Mouse (Mus musculus): ENCODE results near the gene Nisch.

Gene Nisch

DNA sequence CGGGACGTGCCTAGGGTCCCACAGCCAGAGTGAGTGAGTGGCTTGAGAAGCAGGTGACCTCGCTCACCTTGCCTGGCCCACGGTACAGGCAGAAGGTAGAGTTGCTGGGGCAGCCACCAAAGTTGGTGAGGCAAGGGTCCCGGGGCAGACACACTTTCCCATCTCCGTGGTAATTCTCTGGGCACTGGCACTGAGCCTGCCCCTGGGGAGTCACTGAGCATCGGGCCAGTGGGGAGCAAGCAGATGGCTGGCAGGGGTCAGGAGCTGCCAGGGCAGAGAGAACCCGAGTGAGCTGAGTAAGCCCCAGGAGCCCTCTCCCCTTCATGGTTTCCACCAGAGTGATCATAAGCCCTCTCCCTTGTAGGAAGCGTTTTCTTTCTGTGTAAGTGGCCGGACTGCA is 55.1 kb downstream of the Nisch start:
- DNase-seq (ENCODE audit: low spot score in 2 of 2): no peak

DNA sequence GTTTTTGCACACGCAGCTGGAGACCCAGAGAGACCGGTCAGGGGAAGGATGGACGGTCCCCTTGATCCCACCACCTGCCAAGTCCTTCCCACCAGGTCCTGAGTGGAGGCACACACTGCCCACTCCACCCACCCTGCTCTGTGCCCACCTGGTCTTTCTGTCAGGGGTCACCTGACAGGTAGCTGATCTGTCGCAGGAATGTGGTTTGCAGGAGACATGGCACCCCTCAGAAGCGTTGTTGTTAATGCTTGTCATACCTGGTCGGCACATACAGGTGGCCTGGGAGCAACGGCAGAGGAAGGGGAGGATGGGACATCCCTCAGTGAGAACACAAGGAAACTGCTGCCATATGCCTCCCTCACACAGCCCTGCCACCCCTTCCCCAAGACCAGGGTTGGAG is 55.6 kb downstream of the Nisch start:
- DNase-seq (ENCODE audit: low spot score in 2 of 2): no peak

DNA sequence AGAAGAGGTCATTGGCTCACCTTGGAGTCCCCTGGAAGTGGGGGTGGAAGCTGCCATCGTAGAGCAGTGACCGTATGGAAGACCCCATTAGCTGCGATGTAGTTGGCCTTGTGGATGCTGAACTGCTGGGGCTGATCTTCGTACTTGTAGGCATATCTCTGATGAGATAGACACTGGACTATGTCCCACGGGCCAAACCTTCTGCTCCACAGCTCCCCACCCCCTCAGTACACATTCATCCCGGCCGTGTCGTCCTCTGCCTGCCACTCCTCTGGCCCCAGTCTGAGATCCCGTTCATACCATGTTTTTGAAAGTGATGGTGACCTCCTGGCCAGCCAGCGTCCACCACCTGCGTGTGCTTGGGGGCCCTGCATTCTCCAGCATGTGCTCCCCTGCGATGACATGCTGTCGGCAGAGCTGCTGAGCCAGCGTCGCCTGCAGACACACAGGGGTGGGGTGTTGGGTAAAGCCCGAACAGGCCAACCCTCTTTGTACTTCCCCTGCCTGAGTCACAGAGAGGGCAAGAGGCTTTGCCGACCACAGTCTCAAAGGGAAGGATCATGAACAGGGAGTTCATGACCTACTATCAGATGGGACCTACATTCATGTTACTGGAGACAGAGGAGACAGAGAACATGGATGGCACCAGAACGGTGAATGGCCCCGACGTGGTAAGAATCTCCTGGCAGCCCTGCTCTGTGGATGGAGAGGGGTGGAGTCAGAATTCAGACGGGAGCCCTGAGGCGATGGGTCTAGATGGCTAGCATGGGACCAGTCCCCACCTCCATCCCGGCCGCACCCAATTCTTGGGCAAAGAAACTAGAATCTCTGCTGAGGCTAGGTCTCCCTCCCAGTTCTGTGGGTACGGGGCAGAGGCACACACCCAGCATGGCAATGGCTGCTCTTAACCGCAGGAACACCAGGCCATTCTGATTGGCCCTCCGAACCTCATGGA is 56.3 kb downstream of the Nisch start:
- no peak for DNase-seq (ENCODE audit: low spot score in 2 of 2)

DNA sequence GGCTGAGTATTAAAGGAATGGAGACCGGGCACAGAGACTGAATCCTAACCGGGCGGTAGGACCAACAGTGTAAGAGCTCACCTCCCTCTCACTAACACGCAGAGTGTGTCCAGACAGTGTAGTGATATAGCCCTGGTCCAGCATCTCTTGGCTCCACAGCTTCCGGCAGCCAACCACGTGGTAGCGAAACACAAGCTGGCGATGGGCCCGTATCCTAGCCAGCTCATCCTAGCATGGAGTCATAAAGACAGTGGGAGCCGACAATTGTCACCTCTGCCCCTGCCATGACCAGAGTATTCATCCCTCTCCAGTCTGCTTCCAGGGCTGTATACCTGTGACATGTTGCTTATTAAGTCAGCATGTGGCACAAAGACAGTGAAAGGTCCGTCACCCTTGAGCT is 71.1 kb downstream of the Nisch start:
- DNase-seq (ENCODE audit: low spot score in 2 of 2): no peak

DNA sequence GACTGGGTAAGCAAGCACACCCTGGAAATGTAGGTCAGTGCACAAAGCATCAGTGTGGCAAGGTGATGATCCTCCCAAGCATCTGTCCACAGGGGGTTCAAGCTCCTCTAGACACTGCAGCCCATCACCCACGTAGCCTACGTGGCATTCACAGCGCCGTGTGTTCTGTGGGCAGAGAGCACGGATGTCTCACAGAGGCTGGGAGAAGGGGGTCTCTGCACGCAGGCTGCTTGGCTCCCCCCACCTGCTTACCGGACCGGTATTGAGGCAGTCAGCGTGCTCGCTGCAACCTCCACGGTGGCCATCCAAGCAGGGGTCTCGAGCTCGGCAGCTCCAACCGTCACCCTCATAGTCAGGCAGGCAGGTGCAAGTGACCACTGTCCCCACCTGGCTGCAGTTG is 75.7 kb downstream of the Nisch start:
- no peak for DNase-seq (ENCODE audit: low spot score in 2 of 2)

DNA sequence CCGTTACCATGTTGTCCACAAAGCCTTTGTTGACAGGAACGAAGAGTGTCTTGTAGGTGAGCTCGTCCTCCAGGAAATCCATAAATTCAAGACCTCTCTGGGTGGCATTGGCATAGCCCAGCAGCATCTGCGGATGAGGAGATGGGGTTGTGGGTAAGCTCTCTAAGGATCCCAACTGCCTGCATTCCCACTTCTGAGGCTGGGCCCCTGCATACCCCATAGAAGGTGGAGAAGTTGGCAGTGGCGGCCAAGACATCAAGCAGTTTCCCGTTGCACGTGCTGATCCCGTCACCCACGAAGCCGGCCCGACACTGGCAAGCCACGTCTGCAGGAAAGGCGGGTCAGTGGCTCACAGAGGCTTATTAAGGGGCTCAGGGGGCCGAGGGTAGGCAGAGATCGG is 76.6 kb downstream of the Nisch start:
- no peak for DNase-seq (ENCODE audit: low spot score in 2 of 2)

DNA sequence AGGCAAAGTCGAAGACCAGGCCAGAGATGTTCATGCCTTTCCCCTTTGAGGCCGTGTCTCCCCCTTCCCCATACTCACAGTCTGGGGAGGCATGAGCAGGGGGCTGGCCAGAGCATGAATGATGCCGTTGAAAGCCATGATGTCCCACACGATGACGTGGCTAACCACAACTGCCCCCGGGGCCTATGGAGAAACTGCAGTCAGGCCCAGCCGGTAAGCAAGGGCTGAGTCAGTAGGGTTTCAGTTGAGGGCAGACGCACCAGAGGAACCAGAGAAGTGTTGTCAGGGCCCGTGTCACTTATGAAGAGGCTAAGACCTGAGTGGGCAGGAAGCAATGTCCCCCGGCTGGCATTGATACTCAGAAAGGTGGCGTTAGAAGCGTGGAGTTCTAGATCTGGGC is 77.1 kb downstream of the Nisch start:
- DNase-seq (ENCODE audit: low spot score in 2 of 2): no peak

DNA sequence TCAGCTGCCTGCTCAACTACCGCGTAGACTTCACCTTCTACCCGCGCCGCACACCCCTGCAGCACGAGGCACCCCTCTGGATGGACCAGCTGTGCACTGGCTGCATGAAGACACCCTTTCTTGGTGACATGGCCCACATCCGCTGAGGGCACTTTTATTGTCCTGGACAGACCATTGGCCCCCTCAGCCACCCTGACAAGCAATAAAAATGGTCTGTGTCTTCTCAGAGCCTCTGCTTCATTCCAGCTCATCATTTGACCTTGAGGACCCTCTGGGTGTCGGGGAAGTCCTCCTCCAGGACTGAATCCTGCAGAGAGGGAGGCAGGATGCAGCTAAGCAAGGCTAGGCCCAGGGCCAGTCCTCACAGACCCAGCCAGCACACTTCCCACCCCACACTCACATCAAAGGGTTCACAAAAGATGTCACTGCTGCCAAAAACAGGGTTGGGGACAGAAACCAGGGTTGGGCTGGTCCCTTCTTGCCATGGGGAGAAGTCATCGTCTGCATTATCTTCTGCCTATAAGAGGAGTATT is 77.8 kb downstream of the Nisch start:
- DNase-seq (ENCODE audit: low spot score in 2 of 2): no peak

DNA sequence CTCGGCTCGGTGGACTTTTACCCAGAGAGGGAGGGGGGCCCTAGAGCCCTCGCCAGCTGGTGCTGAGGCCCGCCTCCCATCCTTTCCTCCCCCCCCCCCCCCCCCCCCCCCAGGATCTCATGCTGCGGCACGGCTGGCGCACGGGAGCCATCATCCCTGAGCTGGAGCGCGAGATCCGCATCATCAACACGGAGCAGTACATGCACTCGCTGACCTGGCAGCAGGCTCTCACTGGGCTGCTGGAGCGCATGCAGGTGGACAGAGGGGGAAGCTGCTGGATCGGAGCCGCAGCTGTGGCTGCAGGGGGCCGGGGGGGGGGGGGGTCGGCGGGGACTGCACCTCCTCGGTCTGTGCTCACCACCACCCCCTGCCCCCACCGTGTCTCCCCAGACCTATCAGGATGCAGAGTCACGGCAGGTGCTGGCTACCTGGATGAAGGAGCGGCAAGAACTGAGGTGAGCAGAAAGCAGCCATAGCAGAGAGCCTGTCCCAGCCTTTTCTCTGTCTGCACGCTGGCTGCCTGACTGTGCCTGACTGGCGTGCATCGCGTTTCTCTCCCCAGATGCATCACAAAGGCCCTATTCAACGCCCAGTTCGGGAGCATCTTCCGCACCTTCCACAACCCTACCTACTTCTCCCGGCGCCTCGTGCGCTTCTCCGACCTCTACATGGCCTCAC is 78.4 kb downstream of the Nisch start:
- DNase-seq (ENCODE audit: low spot score in 2 of 2): no peak

DNA sequence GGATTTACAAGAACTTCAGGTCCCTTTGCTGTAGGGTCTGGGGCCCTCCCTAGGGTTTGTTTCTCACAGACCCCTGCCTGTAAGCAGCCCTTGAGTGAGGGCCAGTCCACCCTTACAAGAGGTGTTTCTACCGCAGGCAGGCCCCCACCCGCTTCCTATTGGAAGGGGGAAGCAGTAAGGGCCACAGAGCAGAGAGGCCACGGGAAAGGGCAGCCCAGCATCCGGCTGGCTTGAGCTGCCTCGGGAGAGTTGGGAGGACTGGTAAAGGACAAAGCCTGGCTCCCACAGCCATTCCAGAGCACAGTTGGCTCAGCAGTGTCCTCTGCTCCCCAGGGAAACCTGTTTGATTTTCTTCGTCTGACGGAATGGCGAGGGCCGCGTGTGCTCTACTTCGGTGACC is 79.0 kb downstream of the Nisch start:
- DNase-seq (ENCODE audit: low spot score in 2 of 2): no peak

DNA sequence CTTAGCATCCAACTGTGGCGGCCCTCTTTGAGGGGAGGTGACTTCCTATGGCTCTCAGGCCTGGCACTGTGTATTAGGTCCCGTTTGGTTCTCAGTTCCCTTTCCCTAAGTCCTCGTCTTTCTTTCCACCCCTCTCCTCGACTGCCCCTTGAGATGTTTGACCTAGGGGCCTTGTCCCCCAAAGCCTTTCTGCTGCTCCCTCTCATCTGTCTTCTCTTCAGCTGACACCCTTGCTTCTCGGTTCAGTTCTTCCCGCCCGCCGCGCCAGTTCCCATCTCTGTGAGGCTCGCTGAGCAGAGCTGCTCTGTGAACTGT is 79.5 kb downstream of the Nisch start:
- no peak for DNase-seq (ENCODE audit: low spot score in 2 of 2)

DNA sequence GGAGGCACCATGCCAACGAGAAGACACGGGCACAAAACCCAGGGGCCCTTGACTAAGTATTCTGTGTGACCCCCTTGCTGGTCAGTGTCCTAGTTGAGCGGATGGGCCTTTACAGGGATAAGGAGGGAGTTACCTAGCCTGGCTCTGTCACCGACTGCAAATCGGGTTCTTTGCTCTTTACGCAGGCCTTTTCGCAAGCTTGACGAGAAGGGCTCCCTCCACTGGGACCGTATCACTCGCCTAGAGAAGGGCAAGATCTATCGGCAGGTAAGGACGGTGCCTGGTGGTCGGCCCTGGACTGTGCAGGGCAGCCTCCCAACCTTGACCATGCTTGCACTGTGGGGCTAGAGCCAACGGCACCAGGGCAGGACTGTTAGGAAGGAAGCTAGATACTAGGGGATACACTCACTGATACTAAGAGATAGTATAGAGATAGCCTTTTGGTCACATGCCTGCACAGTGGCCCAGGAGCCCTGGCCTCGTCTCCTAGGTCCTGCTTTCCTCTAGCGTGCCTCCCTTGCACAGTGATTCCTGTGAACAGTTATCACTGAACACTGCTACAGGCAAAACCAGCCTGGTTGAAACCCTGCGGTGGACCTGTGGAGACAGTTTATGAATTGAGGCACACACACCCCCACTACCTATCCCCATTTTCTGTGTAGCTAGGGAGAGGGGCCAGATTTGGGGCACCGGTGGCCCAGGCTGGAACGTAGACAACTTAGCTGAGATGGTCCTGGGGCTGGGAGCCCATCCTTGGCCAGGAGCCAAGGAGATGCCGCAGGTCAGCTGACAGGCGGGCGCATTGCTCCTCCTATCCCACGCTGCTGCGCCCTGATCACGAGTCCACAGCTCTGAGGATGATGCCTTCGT is 80.1 kb downstream of the Nisch start:
- no peak for DNase-seq (ENCODE audit: low spot score in 2 of 2)

DNA sequence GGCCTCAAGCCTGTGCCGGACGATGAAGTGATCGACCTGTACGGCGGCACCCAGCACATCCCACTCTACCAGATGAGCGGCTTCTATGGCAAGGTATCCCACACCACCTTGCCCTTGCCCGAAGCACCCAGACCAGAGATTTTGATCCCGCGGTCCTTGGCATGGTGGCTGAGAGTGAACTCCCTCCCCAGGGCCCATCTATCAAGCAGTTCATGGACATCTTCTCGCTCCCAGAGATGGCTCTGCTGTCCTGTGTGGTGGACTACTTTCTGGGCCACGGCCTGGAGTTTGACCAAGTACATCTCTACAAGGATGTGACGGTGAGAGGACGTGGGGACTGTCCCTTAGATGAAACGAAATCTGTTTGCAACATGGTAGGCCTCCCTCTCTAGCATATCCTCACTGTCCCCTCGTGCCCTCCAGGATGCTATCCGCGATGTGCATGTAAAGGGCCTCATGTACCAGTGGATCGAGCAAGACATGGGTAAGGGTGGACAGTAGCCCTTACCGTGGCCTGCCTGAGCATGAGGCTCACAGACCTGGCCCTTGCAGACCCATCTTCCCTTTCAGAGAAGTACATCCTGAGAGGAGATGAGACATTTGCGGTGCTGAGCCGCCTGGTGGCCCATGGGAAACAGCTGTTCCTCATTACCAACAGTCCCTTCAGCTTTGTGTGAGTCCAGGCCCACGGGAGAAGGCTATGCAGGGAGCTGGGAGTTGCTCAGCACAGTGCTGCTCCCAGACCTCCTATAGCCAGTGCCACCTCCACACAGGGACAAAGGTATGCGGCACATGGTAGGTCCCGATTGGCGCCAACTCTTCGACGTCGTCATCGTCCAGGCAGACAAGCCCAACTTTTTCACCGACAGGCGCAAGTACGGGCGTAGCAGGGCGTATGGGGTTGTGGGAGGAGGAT is 81.0 kb downstream of the Nisch start:
- DNase-seq (ENCODE audit: low spot score in 2 of 2): no peak

DNA sequence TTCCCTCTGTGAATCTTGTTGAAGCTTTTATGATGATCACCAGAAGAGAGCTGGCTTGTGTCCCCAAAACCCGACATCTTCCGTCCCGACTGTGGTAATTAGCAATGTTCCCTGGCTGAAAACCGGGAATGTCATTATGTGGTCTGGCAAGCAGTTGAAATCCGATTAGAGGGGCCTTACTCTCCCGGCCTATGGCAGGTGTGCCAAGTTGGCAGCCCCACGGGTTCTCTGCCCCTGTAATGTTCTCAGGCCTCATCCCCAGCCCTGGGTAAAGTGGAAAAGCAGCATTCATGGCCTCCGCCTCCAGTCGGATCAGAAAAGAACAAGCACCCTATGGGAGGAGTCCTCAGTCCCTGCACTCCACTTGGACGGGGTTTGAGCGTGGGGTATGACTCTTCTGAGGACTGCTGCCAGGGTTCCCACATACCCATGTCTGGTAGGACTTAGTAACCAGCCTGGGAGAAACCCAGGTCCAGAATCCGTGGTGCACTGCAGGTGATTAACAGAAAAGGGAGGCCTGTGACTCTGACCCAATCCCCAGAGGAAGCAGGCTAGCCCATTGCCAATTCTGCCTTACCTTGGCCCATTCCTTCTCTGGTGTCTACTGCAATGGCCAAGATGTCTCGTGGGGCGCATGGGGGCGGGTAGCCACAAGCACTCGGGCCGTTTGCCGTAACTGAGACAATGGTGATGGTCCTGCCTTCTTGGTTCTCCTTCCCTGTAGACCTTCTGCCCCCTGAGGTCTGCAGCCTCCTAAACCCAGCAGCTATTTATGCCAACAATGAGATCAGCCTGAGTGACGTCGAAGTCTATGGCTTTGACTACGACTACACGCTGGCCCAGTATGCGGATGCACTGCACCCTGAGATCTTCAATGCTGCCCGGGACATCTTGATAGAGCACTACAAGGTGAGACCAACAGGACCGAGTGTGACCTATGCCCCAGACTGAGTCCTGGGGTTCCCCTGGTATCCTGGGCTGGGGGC is 82.4 kb downstream of the Nisch start:
- no peak for DNase-seq (ENCODE audit: low spot score in 2 of 2)

DNA sequence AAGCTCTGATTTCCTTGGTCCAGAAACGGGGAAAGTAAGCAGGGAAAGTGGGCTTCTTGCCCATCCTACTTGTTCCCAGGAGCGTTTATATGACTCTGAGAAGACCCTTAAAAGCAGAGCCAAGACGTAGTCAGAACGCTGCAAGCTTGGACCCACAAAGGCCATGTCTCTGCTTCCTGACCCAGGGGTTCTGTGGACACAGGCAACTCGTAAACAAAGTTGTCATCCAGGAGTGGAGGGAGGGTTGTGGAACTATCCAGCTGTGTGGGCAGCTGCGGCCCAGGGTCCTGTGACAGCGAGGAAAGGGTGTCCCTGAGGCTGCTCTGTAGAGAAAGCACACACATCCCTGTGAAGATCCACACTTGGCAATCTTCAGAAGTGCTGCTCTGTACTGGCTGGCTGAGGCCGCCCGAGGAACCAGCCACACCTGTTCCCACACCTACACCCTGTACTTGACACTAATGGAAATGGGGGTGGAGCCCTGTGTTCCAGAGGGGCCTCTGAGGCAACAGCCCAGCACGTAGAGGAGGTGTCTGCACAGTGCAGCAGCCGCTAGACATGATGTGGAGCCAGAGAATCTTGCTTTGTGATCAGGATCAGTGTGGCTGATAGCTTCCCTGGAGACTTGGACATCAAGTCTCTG is 83.6 kb downstream of the Nisch start:
- DNase-seq (ENCODE audit: low spot score in 2 of 2): no peak

DNA sequence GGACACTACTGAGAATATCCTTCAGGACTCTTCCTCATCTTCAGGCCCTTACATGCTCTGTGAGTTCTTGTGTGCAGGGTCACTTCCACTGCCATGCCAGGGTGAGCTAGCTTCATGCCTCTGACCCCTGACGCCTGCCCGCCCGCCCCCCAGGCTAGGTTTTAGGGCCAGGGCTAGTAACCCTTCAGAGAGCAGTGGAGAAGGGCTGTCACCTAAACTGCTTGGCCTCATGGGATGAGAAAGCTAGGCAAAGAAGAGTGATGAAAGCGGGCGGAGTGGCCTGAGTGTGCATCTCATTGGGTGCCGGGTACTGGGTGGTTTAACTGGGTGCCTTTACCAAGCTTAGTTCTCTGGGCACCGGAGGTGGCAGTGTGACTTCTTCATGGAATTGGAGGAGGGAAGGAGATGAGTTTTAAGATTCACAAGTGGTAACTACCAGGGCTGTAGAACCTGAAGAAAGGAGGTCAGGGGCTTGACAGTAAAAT is 84.2 kb downstream of the Nisch start:
- DNase-seq (ENCODE audit: low spot score in 2 of 2): no peak

DNA sequence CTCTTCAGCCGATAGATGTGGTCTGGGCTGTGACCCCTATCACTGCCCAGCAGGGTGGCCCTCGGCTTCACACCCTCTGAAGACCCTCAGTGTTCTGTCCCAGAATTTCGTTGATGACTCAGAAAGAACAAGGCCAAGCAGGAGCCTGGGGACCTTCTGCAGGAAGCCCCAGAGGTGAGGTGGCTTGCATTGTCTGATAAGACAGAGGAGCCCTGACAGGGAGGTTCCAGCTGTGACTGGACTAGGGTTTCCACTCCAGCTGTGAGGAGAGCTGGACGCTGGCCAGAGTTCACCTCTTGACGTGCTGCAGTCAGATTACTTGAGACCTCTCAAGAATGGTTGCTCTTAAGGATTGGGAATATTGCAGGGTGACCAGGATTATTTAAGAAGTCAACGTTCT is 84.7 kb downstream of the Nisch start:
- no peak for DNase-seq (ENCODE audit: low spot score in 2 of 2)

DNA sequence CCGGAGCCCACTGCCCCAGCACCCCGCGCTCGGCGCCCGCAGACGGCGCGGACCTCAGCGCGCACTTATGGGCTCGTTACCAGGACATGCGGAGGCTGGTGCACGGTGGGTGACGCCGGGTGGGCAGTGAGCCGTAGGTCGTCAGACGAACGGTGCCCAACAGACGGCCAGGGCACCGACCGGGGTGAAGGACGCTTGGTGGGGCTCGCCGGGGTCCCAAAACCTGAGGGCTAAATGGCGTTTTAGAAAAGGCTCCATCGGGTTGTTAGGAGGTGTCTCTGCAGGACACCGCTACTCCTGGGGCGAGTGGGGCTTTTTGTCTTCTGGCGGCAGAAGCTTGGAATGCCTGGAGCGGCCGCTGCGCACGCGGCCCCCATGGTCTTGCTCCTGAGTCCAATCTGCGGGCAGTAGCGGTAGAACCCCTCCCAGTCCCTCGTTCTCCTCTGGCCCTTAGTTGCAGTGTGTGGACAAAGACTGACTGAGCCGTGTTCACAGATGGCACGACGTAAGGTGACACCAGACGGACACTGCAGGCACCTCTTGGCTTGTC is 85.4 kb downstream of the Nisch start:
- DNase-seq (ENCODE audit: low spot score in 2 of 2): no peak

All from right cerebral cortex, adult 2 months (tissue).